Mouse (Mus musculus) MEL (cell line): ENCODE measurements around the gene Tnrc6c.

Experiments
- CTCF ChIP-seq, 3 experiments: IDR thresholded peaks in 2 of 3; conservative IDR thresholded peaks in 1 of 3; 2 replicates each; pipeline ENCODE4 v1.5.1; 2011 to 2012; ENCODE audit warnings: low read length in 3 of 3, low read depth in 2 of 3, mild to moderate bottlenecking in 2 of 3, improper control_type of control experiment in 1 of 3, inconsistent platforms in 1 of 3, mixed read lengths in 1 of 3, moderate library complexity in 1 of 3; ENCODE audit not compliant: control insufficient read depth in 1 of 3, insufficient read depth in 1 of 3, poor library complexity in 1 of 3, severe bottlenecking in 1 of 3
- ELF1 ChIP-seq: IDR thresholded peaks from 2 replicates; pipeline ENCODE4 v1.6.1; 2014; ENCODE audit warnings: low read depth, mild to moderate bottlenecking, inconsistent platforms, low read length, improper control_type of control experiment, moderate library complexity
- GABPA ChIP-seq: IDR thresholded peaks from 2 replicates; pipeline ENCODE4 v1.6.1; 2012; ENCODE audit warnings: low read depth, mild to moderate bottlenecking, inconsistent platforms, low read length, improper control_type of control experiment, moderate library complexity
- JUND ChIP-seq: IDR thresholded peaks from 2 replicates; pipeline ENCODE4 v1.6.1; 2011; ENCODE audit warnings: low read depth, mild to moderate bottlenecking, improper control_type of control experiment, low read length

DNA sequence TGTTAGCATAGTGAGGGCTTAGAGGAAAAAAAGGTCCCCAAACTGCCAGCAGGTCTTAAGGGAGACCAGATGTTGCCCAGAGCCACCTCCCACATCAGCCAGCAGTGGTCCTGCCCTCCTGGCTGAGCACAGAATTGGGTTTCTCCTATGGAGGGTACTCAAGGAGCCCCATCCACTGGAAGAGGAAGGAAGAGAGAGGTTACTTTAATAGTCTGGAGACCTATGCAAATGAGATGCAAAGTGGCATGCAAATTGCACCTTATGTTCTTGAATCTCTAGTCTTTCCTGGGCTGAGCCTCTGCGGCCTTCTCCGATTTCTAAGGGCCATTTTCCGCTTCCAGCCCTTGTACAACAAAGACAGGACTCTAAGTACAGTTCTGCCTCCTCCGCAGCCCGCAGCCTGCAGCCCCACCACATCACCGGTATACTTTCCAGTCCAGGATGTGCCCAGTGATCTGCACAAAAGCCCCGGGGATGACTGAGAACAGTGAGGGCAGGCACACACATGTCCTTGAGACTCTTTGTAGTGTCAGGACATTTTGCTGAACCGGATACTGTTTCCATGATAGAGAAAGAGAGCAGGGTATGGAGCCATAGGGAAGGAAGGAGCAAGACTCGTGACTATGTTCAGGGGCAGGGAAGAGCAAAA is 45.8 kb upstream of the Tnrc6c start:
- no peak for TF ChIP-seq JUND
- TF ChIP-seq CTCF (IDR thresholded peaks at IDR 0.05 in 2 of 3, conservative IDR thresholded peaks at IDR 0.05 in 1 of 3; ENCODE audit: control insufficient read depth in 1 of 3, insufficient read depth in 1 of 3, low read depth in 2 of 3, low read length in 3 of 3, poor library complexity in 1 of 3, severe bottlenecking in 1 of 3), result no peak
- TF ChIP-seq ELF1, result no peak
- no peak for TF ChIP-seq GABPA
